Mouse (Mus musculus) heart, embryonic 15.5 days (tissue): ENCODE results near the gene Als2cl. TPM values are rescaled to one million over a fixed set of nuclear protein-coding genes. Genes with fewer than 3 reads are reported as not detected.

Source experiments
- ATAC-seq: fragments of 200-750 bp; cut with Nextera tagmentation; replicated peaks from 2 replicates; pipeline ENCODE4 v1.8.0; 2017; ENCODE audit warnings: low read depth, moderate TSS enrichment; ENCODE audit not compliant: insufficient number of reproducible peaks, insufficient read depth, low FRiP score
- H3K27ac ChIP-seq: fragments of 300-500 bp; sonication (generic); 2 replicates; pipeline ENCODE4 v1.5.1; 2015; ENCODE audit warnings: mild to moderate bottlenecking, inconsistent platforms
- H3K27me3 ChIP-seq: fragments of 300-500 bp; sonication (generic); 2 replicates; pipeline ENCODE4 v1.6.1; 2015; ENCODE audit warnings: inconsistent platforms
- H3K36me3 ChIP-seq: fragments of 300-500 bp; sonication (generic); 2 replicates; pipeline ENCODE4 v1.6.1; 2015; ENCODE audit warnings: mild to moderate bottlenecking, inconsistent platforms
- H3K4me1 ChIP-seq: fragments of 300-500 bp; sonication (generic); replicated peaks from 2 replicates; pipeline ENCODE4 v1.6.1; 2015; ENCODE audit warnings: inconsistent platforms
- H3K4me2 ChIP-seq: fragments of 300-500 bp; sonication (generic); 2 replicates; pipeline ENCODE4 v1.6.1; 2015; ENCODE audit warnings: inconsistent platforms, mild to moderate bottlenecking, moderate library complexity
- H3K4me3 ChIP-seq: fragments of 300-500 bp; sonication (generic); 2 replicates; pipeline ENCODE4 v1.5.1; 2015; ENCODE audit warnings: mild to moderate bottlenecking, inconsistent platforms
- H3K9ac ChIP-seq: fragments of 300-500 bp; sonication (generic); 2 replicates; pipeline ENCODE4 v1.6.1; 2015; ENCODE audit warnings: mild to moderate bottlenecking, inconsistent platforms
- H3K9me3 ChIP-seq: fragments of 300-500 bp; sonication (generic); replicated peaks from 2 replicates; pipeline ENCODE4 v1.6.1; 2016; ENCODE audit warnings: inconsistent platforms
- WGBS: fragments of 180-500 bp; shearing (Covaris S2); methylation state at CpG from one replicate; pipeline ENCODE4 v1.1.7; 2015; ENCODE audit warnings: mixed read lengths; 5-methylcytosine and 5-hydroxymethylcytosine counted together
- polyA plus RNA-seq: library from polyadenylated mRNA; unstranded; fragments of >200 nt; fragmentation: Nextera tagmentation; extraction: Ambion mirVana; gene quantifications from 2 replicates; pipeline ENCODE4 v1.2.1, GENCODE M21; 2015

Als2cl gene
- polyA plus RNA-seq: 1.7 and 3.2 TPM in 2 replicates

GRCm38 (mm10) chr9:110879191-110879920 lies at the start of gene Als2cl:
TSS of gene Als2cl (plus strand) at chr9:110879870.
- Histone ChIP-seq H3K4me3 (peak within 1 kb of the TSS; percentile 60), H3K36me3 (no peaks in the 10 kb centered on the region), H3K27ac (peak within 1 kb of the TSS; percentile 76), H3K9ac (peak within 1 kb of the TSS; percentile 64), H3K9me3 (no peaks in the 10 kb centered on the region), H3K4me2 (peak within 1 kb of the TSS; percentile 89), H3K27me3 (peaks cover 9% of the 10 kb centered on the region), H3K4me1 (peaks cover 38% of the 10 kb centered on the region)
- 0 out of 2 replicates have a peak, but pooled peaks have one; percentile 20 for ATAC-seq
- whole genome bisulfite sequencing: 17% methylated on average over 12 of the region's 12 CpGs

- H3K4me3 ChIP-seq: no peak overlapping the region
- H3K4me2 ChIP-seq: no peak overlapping the region
- no peaks in the 10 kb centered on the region for H3K9me3 ChIP-seq
- no peak for ATAC-seq
- WGBS: 66% methylated on average over 5 of the region's 5 CpGs
- peaks cover 4% of the 10 kb centered on the region; the same call in 1 of the 2 replicates for H3K27me3 ChIP-seq
- no peak overlapping the region for H3K27ac ChIP-seq
- H3K9ac ChIP-seq: no peak overlapping the region
- no peaks in the 10 kb centered on the region for H3K4me1 ChIP-seq
- H3K36me3 ChIP-seq: no peaks in the 10 kb centered on the region
These were observed 46.6 kb upstream of the Als2cl start for GRCm38 (mm10) chr9:110833021-110833420.

GRCm38 (mm10) chr9:110834411-110834810 lies 45.3 kb upstream of the Als2cl start, which contains the start of gene Prss45:
TSS of gene Prss45 (plus strand) at chr9:110834588.
- WGBS: 66% methylated on average over 19 of the region's 19 CpGs

GRCm38 (mm10) chr9:110834961-110835360 lies 44.7 kb upstream of the Als2cl start:
- no peak for ATAC-seq
- Histone ChIP-seq H3K36me3 (no peaks in the 10 kb centered on the region), H3K4me2 (peak overlapping the region; percentile 21; the same call in 1 of the 2 replicates), H3K4me1 (no peaks in the 10 kb centered on the region), H3K27ac (no peak overlapping the region), H3K9ac (no peak overlapping the region), H3K4me3 (no peak overlapping the region), H3K9me3 (no peaks in the 10 kb centered on the region), H3K27me3 (no peaks in the 10 kb centered on the region)
- 24% methylated on average over 10 of the region's 10 CpGs for WGBS

More at GRCm38 (mm10) chr9:110834411-110834810, 45.3 kb upstream of the Als2cl start, which contains the start of gene Prss45:
- no peak within 1 kb of the TSS for H3K9ac ChIP-seq
- no peaks in the 10 kb centered on the region for H3K9me3 ChIP-seq
- ATAC-seq: no peak
- H3K4me1 ChIP-seq: no peaks in the 10 kb centered on the region
- H3K4me2 ChIP-seq: peak within 1 kb of the TSS; percentile 21
- H3K27me3 ChIP-seq: no peaks in the 10 kb centered on the region
- H3K4me3 ChIP-seq: no peak within 1 kb of the TSS
- H3K27ac ChIP-seq: no peak within 1 kb of the TSS
- no peaks in the 10 kb centered on the region for H3K36me3 ChIP-seq

GRCm38 (mm10) chr9:110836112-110836511 lies 43.6 kb upstream of the Als2cl start:
- Histone ChIP-seq H3K9ac (no peak overlapping the region), H3K4me1 (no peaks in the 10 kb centered on the region), H3K4me3 (no peak overlapping the region), H3K4me2 (no peak overlapping the region), H3K36me3 (no peaks in the 10 kb centered on the region), H3K27ac (no peak overlapping the region), H3K27me3 (no peaks in the 10 kb centered on the region), H3K9me3 (no peaks in the 10 kb centered on the region)
- ATAC-seq: no peak
- 61% methylated on average over 2 of the region's 2 CpGs for WGBS

- Histone ChIP-seq H3K27me3 (no peaks in the 10 kb centered on the region), H3K27ac (no peak overlapping the region), H3K36me3 (no peaks in the 10 kb centered on the region), H3K4me2 (no peak overlapping the region), H3K4me1 (no peaks in the 10 kb centered on the region), H3K9ac (no peak overlapping the region), H3K4me3 (no peak overlapping the region), H3K9me3 (no peaks in the 10 kb centered on the region)
- no peak for ATAC-seq
- WGBS: 80% methylated on average over 6 of the region's 6 CpGs
These were observed 38.8 kb upstream of the Als2cl start for GRCm38 (mm10) chr9:110840905-110841304.

- Histone ChIP-seq H3K27ac (no peak overlapping the region), H3K27me3 (no peaks in the 10 kb centered on the region), H3K36me3 (no peaks in the 10 kb centered on the region), H3K4me2 (no peak overlapping the region), H3K4me3 (no peak overlapping the region), H3K4me1 (no peaks in the 10 kb centered on the region), H3K9me3 (no peaks in the 10 kb centered on the region), H3K9ac (no peak overlapping the region)
- no peak for ATAC-seq
- WGBS: 59% methylated on average over 2 of the region's 2 CpGs
These were observed 38.2 kb upstream of the Als2cl start for GRCm38 (mm10) chr9:110841438-110841837.

GRCm38 (mm10) chr9:110844206-110844605 lies 35.5 kb upstream of the Als2cl start, which contains the start of gene Prss46:
TSS of gene Prss46 (plus strand) at chr9:110844506.
- Histone ChIP-seq H3K36me3 (no peaks in the 10 kb centered on the region), H3K9ac (no peak within 1 kb of the TSS), H3K9me3 (no peaks in the 10 kb centered on the region), H3K27me3 (no peaks in the 10 kb centered on the region), H3K27ac (no peak within 1 kb of the TSS), H3K4me3 (no peak within 1 kb of the TSS), H3K4me1 (no peaks in the 10 kb centered on the region), H3K4me2 (no peak within 1 kb of the TSS)
- ATAC-seq: no peak
- 79% methylated on average over 10 of the region's 10 CpGs for WGBS

GRCm38 (mm10) chr9:110849162-110849561 lies 30.5 kb upstream of the Als2cl start:
- no peak for ATAC-seq
- Histone ChIP-seq H3K9ac (no peak overlapping the region), H3K4me3 (no peak overlapping the region), H3K27me3 (no peaks in the 10 kb centered on the region), H3K9me3 (no peaks in the 10 kb centered on the region), H3K27ac (no peak overlapping the region), H3K4me2 (no peak overlapping the region), H3K4me1 (no peaks in the 10 kb centered on the region), H3K36me3 (no peaks in the 10 kb centered on the region)
- 60% methylated on average over 7 of the region's 7 CpGs for WGBS

GRCm38 (mm10) chr9:110855903-110856302 lies 23.8 kb upstream of the Als2cl start:
- Histone ChIP-seq H3K4me2 (no peak overlapping the region), H3K27me3 (peaks cover 27% of the 10 kb centered on the region), H3K36me3 (no peaks in the 10 kb centered on the region), H3K9me3 (no peaks in the 10 kb centered on the region), H3K4me1 (peaks cover 8% of the 10 kb centered on the region), H3K9ac (no peak overlapping the region), H3K4me3 (no peak overlapping the region), H3K27ac (no peak overlapping the region)
- WGBS: 70% methylated on average over 7 of the region's 7 CpGs
- no peak for ATAC-seq

GRCm38 (mm10) chr9:110856920-110857319 lies 22.8 kb upstream of the Als2cl start:
- 21% methylated on average over 4 of the region's 4 CpGs for whole genome bisulfite sequencing
- ATAC-seq: no peak

More at GRCm38 (mm10) chr9:110856920-110857319, 22.8 kb upstream of the Als2cl start:
- Histone ChIP-seq H3K27ac (no peak overlapping the region), H3K36me3 (no peaks in the 10 kb centered on the region), H3K27me3 (peaks cover 27% of the 10 kb centered on the region), H3K4me1 (peaks cover 8% of the 10 kb centered on the region), H3K4me3 (no peak overlapping the region), H3K9me3 (no peaks in the 10 kb centered on the region), H3K9ac (no peak overlapping the region), H3K4me2 (no peak overlapping the region)
